Mouse (Mus musculus): ENCODE data around the gene Adam30. TPM values are rescaled to one million over a fixed set of nuclear protein-coding genes. Genes with fewer than 3 reads are reported as not detected.

The Adam30 gene
- polyA plus RNA-seq, 1 experiment from 2014 or later: not detected

DNA sequence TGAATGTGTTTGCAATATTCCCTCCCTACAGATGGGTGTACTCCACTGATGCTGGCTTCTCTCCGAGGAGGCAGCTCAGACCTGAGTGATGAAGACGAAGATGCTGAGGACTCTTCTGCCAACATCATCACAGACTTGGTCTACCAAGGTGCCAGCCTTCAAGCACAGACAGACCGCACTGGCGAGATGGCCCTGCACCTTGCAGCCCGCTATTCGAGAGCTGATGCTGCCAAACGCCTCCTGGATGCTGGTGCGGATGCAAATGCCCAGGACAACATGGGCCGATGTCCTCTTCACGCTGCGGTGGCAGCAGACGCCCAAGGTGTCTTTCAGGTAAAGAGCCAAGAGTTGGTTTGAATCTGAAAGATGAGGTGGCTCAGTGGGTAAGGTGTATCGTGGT, 17.6 kb upstream of the Adam30 start:
- Histone ChIP-seq H3K4me1 (ENCODE audit: control insufficient read depth, insufficient read depth, low read length) (no peaks in the 10 kb centered on the region), H3K4me3 (ENCODE audit: low read depth, low read length) (no peak overlapping the region), H3K27ac (ENCODE audit: low read length) (no peak overlapping the region), H3K27me3 (ENCODE audit: control insufficient read depth, insufficient read depth, low read length) (no peaks in the 10 kb centered on the region), H3K9me3 (ENCODE audit: control insufficient read depth, low read depth, low read length) (no peaks in the 10 kb centered on the region), H3K36me3 (ENCODE audit: control insufficient read depth, insufficient read depth, low read length) (peaks cover 96% of the 10 kb centered on the region), H3K4me2 (replicated peaks; ENCODE audit: low read depth, low read length) (no peak overlapping the region), H3K9ac (replicated peaks; ENCODE audit: low read depth, low read length) (no peak overlapping the region)
- ATAC-seq (ENCODE audit: insufficient number of reproducible peaks, insufficient read depth, low FRiP score, low read depth): no peak
- WGBS: 93% methylated on average over 13 of the region's 13 CpGs

DNA sequence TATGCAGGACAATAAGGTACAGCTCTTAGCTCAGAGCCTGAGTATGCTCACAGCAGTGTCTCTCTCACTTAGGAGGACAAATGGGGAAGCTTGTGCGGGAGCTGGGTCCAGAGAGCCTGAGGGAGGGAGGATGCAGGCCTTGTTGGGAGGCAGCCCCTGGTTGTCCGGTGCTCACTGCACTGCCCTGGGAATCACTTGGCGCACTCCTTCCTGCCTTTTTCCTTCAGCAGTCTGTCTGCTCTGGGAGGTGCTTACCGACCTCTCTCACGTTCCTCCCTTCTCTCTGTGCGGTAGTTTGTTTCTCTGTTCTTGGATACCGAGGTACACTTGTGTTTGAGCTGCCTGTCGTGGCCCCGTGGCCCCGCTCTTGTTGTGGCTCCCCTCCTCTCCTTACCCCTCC, 15.2 kb upstream of the Adam30 start:
- Histone ChIP-seq H3K9ac (replicated peaks; ENCODE audit: low read depth, low read length) (no peak overlapping the region), H3K27me3 (ENCODE audit: control insufficient read depth, insufficient read depth, low read length) (no peaks in the 10 kb centered on the region), H3K9me3 (ENCODE audit: control insufficient read depth, low read depth, low read length) (no peaks in the 10 kb centered on the region), H3K4me1 (ENCODE audit: control insufficient read depth, insufficient read depth, low read length) (no peaks in the 10 kb centered on the region), H3K27ac (ENCODE audit: low read length) (no peak overlapping the region), H3K4me2 (replicated peaks; ENCODE audit: low read depth, low read length) (no peak overlapping the region), H3K4me3 (ENCODE audit: low read depth, low read length) (no peak overlapping the region), H3K36me3 (ENCODE audit: control insufficient read depth, insufficient read depth, low read length) (peaks cover 86% of the 10 kb centered on the region)
- ATAC-seq (ENCODE audit: insufficient number of reproducible peaks, insufficient read depth, low FRiP score, low read depth): no peak
- 82% methylated on average over 10 of the region's 10 CpGs for WGBS

GRCm38 (mm10) chr3:98146471-98147410, 13.7 kb upstream of the Adam30 start:
- Histone ChIP-seq H3K27ac (ENCODE audit: low read length) (no peak overlapping the region), H3K4me2 (replicated peaks; ENCODE audit: low read depth, low read length) (no peak overlapping the region), H3K36me3 (ENCODE audit: control insufficient read depth, insufficient read depth, low read length) (peaks cover 74% of the 10 kb centered on the region), H3K27me3 (ENCODE audit: control insufficient read depth, insufficient read depth, low read length) (no peaks in the 10 kb centered on the region), H3K9ac (replicated peaks; ENCODE audit: low read depth, low read length) (no peak overlapping the region), H3K9me3 (ENCODE audit: control insufficient read depth, low read depth, low read length) (no peaks in the 10 kb centered on the region), H3K4me3 (ENCODE audit: low read depth, low read length) (no peak overlapping the region), H3K4me1 (ENCODE audit: control insufficient read depth, insufficient read depth, low read length) (no peaks in the 10 kb centered on the region)
- WGBS: 96% methylated on average over 29 of the region's 29 CpGs
- ATAC-seq (ENCODE audit: insufficient number of reproducible peaks, insufficient read depth, low FRiP score, low read depth): no peak

GRCm38 (mm10) chr3:98147706-98148105, 12.7 kb upstream of the Adam30 start:
- Histone ChIP-seq H3K9ac (replicated peaks; ENCODE audit: low read depth, low read length) (no peak overlapping the region), H3K4me3 (ENCODE audit: low read depth, low read length) (no peak overlapping the region), H3K4me1 (ENCODE audit: control insufficient read depth, insufficient read depth, low read length) (no peaks in the 10 kb centered on the region), H3K9me3 (ENCODE audit: control insufficient read depth, low read depth, low read length) (no peaks in the 10 kb centered on the region), H3K27me3 (ENCODE audit: control insufficient read depth, insufficient read depth, low read length) (no peaks in the 10 kb centered on the region), H3K36me3 (ENCODE audit: control insufficient read depth, insufficient read depth, low read length) (peaks cover 65% of the 10 kb centered on the region), H3K4me2 (replicated peaks; ENCODE audit: low read depth, low read length) (no peak overlapping the region), H3K27ac (ENCODE audit: low read length) (no peak overlapping the region)
- 93% methylated on average over 14 of the region's 14 CpGs for WGBS
- ATAC-seq (ENCODE audit: insufficient number of reproducible peaks, insufficient read depth, low FRiP score, low read depth): no peak

DNA sequence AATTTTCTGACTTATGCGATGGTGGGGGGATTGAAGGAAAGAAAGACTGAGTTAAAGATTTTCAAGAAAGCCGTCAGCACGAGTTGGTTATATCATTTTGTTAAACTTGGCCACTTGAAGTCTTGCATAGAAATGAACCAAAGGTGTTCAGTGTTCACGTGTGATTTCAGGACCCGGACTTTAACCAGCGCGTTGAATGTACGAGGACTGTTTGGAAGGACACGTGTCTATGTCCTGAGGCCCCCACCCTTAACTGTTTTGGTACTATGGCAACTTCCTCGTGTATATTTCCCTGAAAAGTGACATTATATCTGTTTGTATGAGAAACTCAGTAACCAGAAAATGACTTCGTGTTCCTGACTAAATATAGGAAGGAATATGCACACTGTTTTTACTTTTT, 10.5 kb upstream of the Adam30 start:
- Histone ChIP-seq H3K4me2 (replicated peaks; ENCODE audit: low read depth, low read length) (no peak overlapping the region), H3K9me3 (ENCODE audit: control insufficient read depth, low read depth, low read length) (no peaks in the 10 kb centered on the region), H3K27ac (ENCODE audit: low read length) (no peak overlapping the region), H3K4me1 (ENCODE audit: control insufficient read depth, insufficient read depth, low read length) (no peaks in the 10 kb centered on the region), H3K4me3 (ENCODE audit: low read depth, low read length) (no peak overlapping the region), H3K36me3 (ENCODE audit: control insufficient read depth, insufficient read depth, low read length) (peaks cover 43% of the 10 kb centered on the region), H3K9ac (replicated peaks; ENCODE audit: low read depth, low read length) (no peak overlapping the region), H3K27me3 (ENCODE audit: control insufficient read depth, insufficient read depth, low read length) (no peaks in the 10 kb centered on the region)
- 94% methylated on average over 11 of the region's 11 CpGs for WGBS
- no peak for ATAC-seq (ENCODE audit: insufficient number of reproducible peaks, insufficient read depth, low FRiP score, low read depth)

- WGBS: 86% methylated on average over 10 of the region's 10 CpGs
- peaks cover 32% of the 10 kb centered on the region for H3K36me3 ChIP-seq (ENCODE audit: control insufficient read depth, insufficient read depth, low read length)
- no peaks in the 10 kb centered on the region for H3K27me3 ChIP-seq (ENCODE audit: control insufficient read depth, insufficient read depth, low read length)
- no peak overlapping the region for H3K27ac ChIP-seq (ENCODE audit: low read length)
- no peaks in the 10 kb centered on the region for H3K9me3 ChIP-seq (ENCODE audit: control insufficient read depth, low read depth, low read length)
- no peak overlapping the region for H3K4me3 ChIP-seq (ENCODE audit: low read depth, low read length)
- no peaks in the 10 kb centered on the region for H3K4me1 ChIP-seq (ENCODE audit: control insufficient read depth, insufficient read depth, low read length)
- H3K9ac ChIP-seq (replicated peaks; ENCODE audit: low read depth, low read length): no peak overlapping the region
- no peak for ATAC-seq (ENCODE audit: insufficient number of reproducible peaks, insufficient read depth, low FRiP score, low read depth)
- no peak overlapping the region for H3K4me2 ChIP-seq (replicated peaks; ENCODE audit: low read depth, low read length)
These were observed 9.4 kb upstream of the Adam30 start for GRCm38 (mm10) chr3:98151016-98151415.

GRCm38 (mm10) chr3:98153460-98153859, 7.0 kb upstream of the Adam30 start:
- H3K27ac ChIP-seq (ENCODE audit: low read length): no peak overlapping the region
- H3K36me3 ChIP-seq (ENCODE audit: control insufficient read depth, insufficient read depth, low read length): peaks cover 8% of the 10 kb centered on the region; the same call in 1 of the 2 replicates
- H3K9ac ChIP-seq (replicated peaks; ENCODE audit: low read depth, low read length): no peak overlapping the region
- H3K4me3 ChIP-seq (ENCODE audit: low read depth, low read length): no peak overlapping the region
- no peaks in the 10 kb centered on the region for H3K9me3 ChIP-seq (ENCODE audit: control insufficient read depth, low read depth, low read length)
- H3K4me2 ChIP-seq (replicated peaks; ENCODE audit: low read depth, low read length): no peak overlapping the region
- H3K27me3 ChIP-seq (ENCODE audit: control insufficient read depth, insufficient read depth, low read length): no peaks in the 10 kb centered on the region
- H3K4me1 ChIP-seq (ENCODE audit: control insufficient read depth, insufficient read depth, low read length): no peaks in the 10 kb centered on the region
- ATAC-seq (ENCODE audit: insufficient number of reproducible peaks, insufficient read depth, low FRiP score, low read depth): no peak

DNA sequence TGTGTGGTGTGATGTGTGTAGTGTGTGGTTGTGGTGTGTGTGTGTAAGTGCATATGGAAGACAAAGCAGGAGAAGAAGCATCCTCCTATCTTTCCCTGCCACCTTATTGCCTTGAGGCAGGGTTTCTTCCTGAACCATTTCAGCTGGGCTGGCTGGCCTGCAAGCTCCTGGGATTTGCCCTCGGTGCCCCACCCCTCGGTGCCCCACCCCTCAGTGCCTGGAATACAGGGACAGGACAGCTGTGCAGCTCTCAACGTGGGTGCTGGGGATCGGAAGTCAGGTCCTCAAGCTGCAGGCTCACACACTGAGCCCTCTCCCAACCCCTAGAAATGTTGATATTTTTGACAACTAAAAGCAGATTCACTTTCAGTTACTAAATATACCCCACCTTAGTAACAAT, 4.3 kb upstream of the Adam30 start:
- H3K4me2 ChIP-seq (replicated peaks; ENCODE audit: low read depth, low read length): no peak overlapping the region
- H3K4me1 ChIP-seq (ENCODE audit: control insufficient read depth, insufficient read depth, low read length): no peaks in the 10 kb centered on the region
- no peaks in the 10 kb centered on the region for H3K36me3 ChIP-seq (ENCODE audit: control insufficient read depth, insufficient read depth, low read length)
- no peaks in the 10 kb centered on the region for H3K9me3 ChIP-seq (ENCODE audit: control insufficient read depth, low read depth, low read length)
- WGBS: 26% methylated on average over 4 of the region's 4 CpGs
- H3K4me3 ChIP-seq (ENCODE audit: low read depth, low read length): no peak overlapping the region
- H3K27ac ChIP-seq (ENCODE audit: low read length): no peak overlapping the region
- no peak overlapping the region for H3K9ac ChIP-seq (replicated peaks; ENCODE audit: low read depth, low read length)
- H3K27me3 ChIP-seq (ENCODE audit: control insufficient read depth, insufficient read depth, low read length): no peaks in the 10 kb centered on the region
- ATAC-seq (ENCODE audit: insufficient number of reproducible peaks, insufficient read depth, low FRiP score, low read depth): no peak

GRCm38 (mm10) chr3:98157073-98157472, 3.4 kb upstream of the Adam30 start:
- no peak overlapping the region for H3K4me3 ChIP-seq (ENCODE audit: low read depth, low read length)
- H3K36me3 ChIP-seq (ENCODE audit: control insufficient read depth, insufficient read depth, low read length): no peaks in the 10 kb centered on the region
- 75% methylated on average over 2 of the region's 2 CpGs for WGBS
- H3K9me3 ChIP-seq (ENCODE audit: control insufficient read depth, low read depth, low read length): no peaks in the 10 kb centered on the region
- H3K27ac ChIP-seq (ENCODE audit: low read length): no peak overlapping the region
- no peaks in the 10 kb centered on the region for H3K4me1 ChIP-seq (ENCODE audit: control insufficient read depth, insufficient read depth, low read length)
- H3K27me3 ChIP-seq (ENCODE audit: control insufficient read depth, insufficient read depth, low read length): no peaks in the 10 kb centered on the region
- ATAC-seq (ENCODE audit: insufficient number of reproducible peaks, insufficient read depth, low FRiP score, low read depth): no peak
- no peak overlapping the region for H3K4me2 ChIP-seq (replicated peaks; ENCODE audit: low read depth, low read length)
- H3K9ac ChIP-seq (replicated peaks; ENCODE audit: low read depth, low read length): no peak overlapping the region
